Mouse (Mus musculus): Measurements from ENCODE around the gene Fbxo2. TPM values are rescaled to one million over a fixed set of nuclear protein-coding genes. Genes with fewer than 3 reads are reported as not detected.

Fbxo2 gene
- polyA plus RNA-seq, 1 experiment from 2014 or later, result 1.2 TPM

Small RNA genes within 50 kb of the gene (microRNA-seq; reads per million reads assigned to microRNA genes)
- not detected for gene Mir7022

Other genes with a start within 250 kb of the Fbxo2 start
- gene Plod1, start 223.9 kb upstream of the Fbxo2 start, polyA plus RNA-seq (2016; fragmentation: Nextera tagmentation; extraction: Ambion mirVana), result 21.6 and 24.9 TPM in 2 replicates
- gene 2510039O18Rik, start 219.7 kb upstream of the Fbxo2 start, polyA plus RNA-seq (2016; fragmentation: Nextera tagmentation; extraction: Ambion mirVana), result 16.3 and 16.6 TPM in 2 replicates
- gene Nppb, start 174.8 kb upstream of the Fbxo2 start, polyA plus RNA-seq (2016; fragmentation: Nextera tagmentation; extraction: Ambion mirVana), result not detected in 2 replicates
- 0.82 and 0.99 TPM in 2 replicates for gene Nppa, start 159.9 kb upstream of the Fbxo2 start, polyA plus RNA-seq (2016; fragmentation: Nextera tagmentation; extraction: Ambion mirVana)
- 22.4 and 27.7 TPM in 2 replicates for gene Clcn6, start 121.8 kb upstream of the Fbxo2 start, polyA plus RNA-seq (2016; fragmentation: Nextera tagmentation; extraction: Ambion mirVana)
- gene Mthfr, start 121.5 kb upstream of the Fbxo2 start, polyA plus RNA-seq (2016; fragmentation: Nextera tagmentation; extraction: Ambion mirVana), result 28.7 and 32.2 TPM in 2 replicates
- 8.4 and 9.2 TPM in 2 replicates for gene Agtrap, start 72.6 kb upstream of the Fbxo2 start, polyA plus RNA-seq (2016; fragmentation: Nextera tagmentation; extraction: Ambion mirVana)
- 76.1 and 81.6 TPM in 2 replicates for gene Mad2l2, start 30.2 kb upstream of the Fbxo2 start, polyA plus RNA-seq (2016; fragmentation: Nextera tagmentation; extraction: Ambion mirVana)
- gene Draxin, start 29.9 kb upstream of the Fbxo2 start, polyA plus RNA-seq (2016; fragmentation: Nextera tagmentation; extraction: Ambion mirVana), result 6.4 and 8.0 TPM in 2 replicates
- gene Fbxo6, start 8.5 kb upstream of the Fbxo2 start, polyA plus RNA-seq (2016; fragmentation: Nextera tagmentation; extraction: Ambion mirVana), result 14.9 and 16.4 TPM in 2 replicates
- gene Fbxo44, start 139 bp upstream of the Fbxo2 start, polyA plus RNA-seq (2016; fragmentation: Nextera tagmentation; extraction: Ambion mirVana), result 57.5 and 60.5 TPM in 2 replicates
- 4.8 and 4.9 TPM in 2 replicates for gene Disp3, start 127.3 kb downstream of the Fbxo2 start, polyA plus RNA-seq (2016; fragmentation: Nextera tagmentation; extraction: Ambion mirVana)

Data from forebrain, embryonic 12.5 days (tissue).